Mouse (Mus musculus): ENCODE measurements at regions not wholly inside any gene's neighbourhood (a gene's known extent, or its start where the extent isn't known, plus 50 kb on each side); places are given as distances from the start of the nearest gene placed in this dataset.

- DNase-seq: no peak
Observed at GRCm38 (mm10) chr2:38420498-38420897, 81.4 kb downstream of the Lhx2 start.

- no peak for DNase-seq
Observed at GRCm38 (mm10) chr2:38422406-38422805, 83.3 kb downstream of the Lhx2 start.

DNA sequence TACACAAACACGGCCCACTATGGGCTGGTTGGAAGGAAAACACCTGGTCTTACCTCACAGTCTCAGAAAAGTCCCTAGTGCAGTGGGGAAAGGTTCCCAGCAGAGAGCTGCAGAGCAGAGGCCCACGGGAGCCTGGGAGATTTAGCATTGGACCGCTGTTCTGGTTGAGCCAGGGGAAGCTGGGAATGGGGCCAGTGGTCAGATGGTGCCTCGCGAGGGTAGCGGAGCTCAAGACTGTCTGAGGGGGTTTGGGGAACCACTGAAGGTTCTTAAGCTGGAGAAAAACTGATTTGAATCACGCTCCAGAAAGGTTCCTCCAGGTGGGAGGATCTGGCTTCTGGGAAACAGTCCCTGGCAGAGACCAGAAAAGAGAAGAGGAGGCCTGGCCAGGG is 84.8 kb downstream of the Lhx2 start:
- DNase-seq: no peak

GRCm38 (mm10) chr2:38424278-38424931 is 85.3 kb downstream of the Lhx2 start:
- DNase-seq: no peak

DNA sequence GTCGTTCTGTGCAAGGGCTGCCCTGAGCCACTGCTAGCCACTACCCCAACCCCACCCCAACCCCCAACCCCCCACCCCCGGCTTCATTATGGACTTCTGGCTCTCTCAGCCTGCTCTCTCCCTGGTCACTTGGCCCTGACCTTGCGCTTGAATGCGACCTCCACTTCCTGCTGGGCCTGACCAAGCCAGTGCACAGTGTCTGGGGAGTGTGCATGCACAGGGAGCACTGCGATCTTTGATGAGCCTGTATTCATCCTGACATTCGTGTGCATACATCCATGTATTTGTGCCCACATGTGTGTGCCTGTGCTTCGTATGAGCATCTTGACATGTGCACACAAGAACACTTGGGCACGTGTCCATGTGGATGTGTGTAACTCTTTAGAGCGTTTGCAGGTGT is 85.9 kb downstream of the Lhx2 start:
- DNase-seq: no peak

GRCm38 (mm10) chr2:38429752-38430378 is 81.6 kb upstream of the Nek6 start:
- DNase-seq: peak; percentile 79

GRCm38 (mm10) chr2:38431546-38431945 is 79.9 kb upstream of the Nek6 start:
- no peak for DNase-seq

DNA sequence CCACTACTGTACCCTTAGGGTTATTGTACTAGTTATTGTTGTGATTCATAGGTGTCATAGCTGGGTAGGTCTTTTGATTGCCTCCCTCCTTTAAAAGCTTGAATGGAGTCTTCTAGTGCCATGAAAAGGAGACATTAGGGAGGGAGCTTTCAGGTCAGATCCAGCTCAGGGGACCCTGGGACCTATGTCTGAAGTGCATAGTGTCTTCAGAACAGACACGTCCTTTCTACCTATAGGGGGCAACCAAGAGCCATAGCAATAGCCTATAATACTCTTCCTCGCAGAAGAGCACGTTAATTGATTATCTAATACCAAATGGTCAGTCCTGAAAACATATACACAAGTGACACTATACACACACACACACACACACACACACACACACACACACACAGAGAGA is 77.7 kb upstream of the Nek6 start:
- DNase-seq: no peak

DNA sequence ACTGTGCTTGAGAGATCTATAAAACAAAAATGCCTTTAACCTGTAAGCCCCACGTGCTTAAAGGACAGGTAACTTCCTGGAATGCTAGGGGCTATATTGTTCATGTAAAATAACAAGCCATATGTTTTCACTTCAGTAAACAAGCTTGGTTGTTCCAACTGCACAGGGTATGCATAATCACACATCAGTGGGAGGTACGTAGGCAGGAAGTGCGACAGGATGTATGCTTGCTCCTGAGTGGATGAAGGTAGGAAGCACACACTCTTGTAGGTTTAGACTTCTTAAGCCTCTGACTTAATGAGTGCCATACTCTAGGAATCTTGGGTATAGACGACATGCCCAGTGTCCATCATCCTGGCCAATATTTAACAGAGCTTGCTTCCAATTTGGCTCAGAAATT is 74.7 kb upstream of the Nek6 start:
- DNase-seq: no peak

DNA sequence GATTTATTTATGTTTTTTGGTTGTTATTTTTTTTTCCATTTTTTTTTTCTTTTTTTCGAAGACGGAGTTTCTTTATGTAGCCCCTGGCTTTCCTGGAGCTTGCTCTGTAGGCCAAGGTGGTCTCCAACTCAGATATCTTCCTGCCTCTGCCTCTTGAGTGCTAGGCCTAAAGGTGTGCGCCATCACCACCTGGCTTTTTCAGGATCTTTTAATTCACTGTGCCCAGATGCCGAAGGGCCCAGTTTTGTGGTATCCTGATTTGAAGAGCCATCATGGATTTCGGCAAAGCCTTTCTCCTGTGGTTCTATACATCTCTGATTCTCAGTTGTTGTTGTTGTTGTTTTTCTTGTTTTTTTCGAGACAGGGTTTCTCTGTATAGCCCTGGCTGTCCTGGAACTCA is 72.3 kb upstream of the Nek6 start:
- DNase-seq: no peak

DNA sequence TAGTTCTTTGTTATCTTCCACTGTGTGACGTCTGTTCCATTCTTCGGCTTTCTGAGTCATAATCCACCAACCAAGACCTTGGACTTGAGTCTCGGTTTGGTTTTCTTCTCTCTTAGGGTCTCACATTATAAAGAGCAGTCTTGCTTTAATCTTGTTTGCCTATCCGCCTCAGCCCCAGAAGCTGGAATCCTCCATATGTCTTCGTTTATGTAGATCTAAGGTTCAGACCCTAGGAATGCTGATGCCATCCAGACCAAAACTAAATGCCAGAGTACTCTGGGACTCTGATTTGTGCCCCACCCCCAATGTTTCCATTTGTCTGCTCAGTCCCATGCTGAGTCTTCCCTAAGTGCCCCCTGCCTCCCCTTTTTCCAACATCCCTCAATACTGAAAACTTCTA is 71.5 kb upstream of the Nek6 start:
- no peak for DNase-seq

GRCm38 (mm10) chr2:38449092-38449491 is 62.4 kb upstream of the Nek6 start:
- no peak for DNase-seq

DNA sequence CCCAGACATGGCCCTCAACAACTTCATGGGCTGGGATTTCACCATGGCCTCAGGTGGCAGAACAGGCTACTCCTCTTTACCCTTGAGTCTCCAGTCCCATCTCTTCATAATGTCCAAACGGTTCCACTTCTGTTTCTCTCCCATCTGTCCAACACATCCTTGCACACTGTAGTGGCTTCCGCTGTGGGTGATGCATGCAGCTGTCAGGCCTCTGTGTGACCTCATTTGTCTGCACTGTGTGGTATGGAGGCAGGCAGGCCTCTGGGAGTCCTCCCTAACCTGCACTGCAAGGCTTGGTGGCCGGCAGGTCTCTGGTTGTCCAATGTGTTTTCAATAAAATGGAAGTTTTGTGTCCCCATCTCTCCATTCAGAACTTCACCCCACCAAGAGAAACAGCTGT is 54.9 kb upstream of the Nek6 start:
- no peak for DNase-seq

GRCm38 (mm10) chr2:38460367-38460766 is 51.1 kb upstream of the Nek6 start:
- DNase-seq: no peak

GRCm38 (mm10) chr2:38460825-38461540 is 50.5 kb upstream of the Nek6 start:
- DNase-seq: no peak

All from kidney, adult 11 months (tissue).